Mouse (Mus musculus) forebrain, embryonic 16.5 days (tissue): ENCODE data around the gene Fes. TPM values are rescaled to one million over a fixed set of nuclear protein-coding genes. Genes with fewer than 3 reads are reported as not detected.

ENCODE experiments used
- ATAC-seq: fragments of 200-750 bp; cut with Nextera tagmentation; 2 replicates; pipeline ENCODE4 v1.8.0; 2017; ENCODE audit warnings: mild to moderate bottlenecking, moderate library complexity
- H3K27ac ChIP-seq: fragments of 300-500 bp; sonication (generic); 2 replicates; pipeline ENCODE4 v1.5.1; 2014; ENCODE audit warnings: low read length, control low read depth
- H3K27me3 ChIP-seq: fragments of 300-500 bp; sonication (generic); replicated peaks from 2 replicates; pipeline ENCODE4 v1.6.1; 2014; ENCODE audit warnings: low read length; ENCODE audit not compliant: control insufficient read depth, insufficient read depth
- H3K36me3 ChIP-seq: fragments of 300-500 bp; sonication (generic); 2 replicates; pipeline ENCODE4 v1.6.1; 2014; ENCODE audit not compliant: control insufficient read depth, insufficient read depth
- H3K4me1 ChIP-seq: fragments of 300-500 bp; sonication (generic); replicated peaks from 2 replicates; pipeline ENCODE4 v1.6.1; 2014; ENCODE audit warnings: low read length; ENCODE audit not compliant: control insufficient read depth, insufficient read depth
- H3K4me2 ChIP-seq: fragments of 300-500 bp; sonication (generic); 2 replicates; pipeline ENCODE4 v1.6.1; 2014; ENCODE audit warnings: mild to moderate bottlenecking, low read length, control low read depth
- H3K4me3 ChIP-seq: fragments of 300-500 bp; sonication (generic); replicated peaks from 2 replicates; pipeline ENCODE4 v1.5.1; 2014; ENCODE audit warnings: mild to moderate bottlenecking, low read length, control low read depth
- H3K9ac ChIP-seq: fragments of 300-500 bp; sonication (generic); replicated peaks from 2 replicates; pipeline ENCODE4 v1.6.1; 2014; ENCODE audit warnings: low read depth, low read length, control low read depth
- H3K9me3 ChIP-seq: fragments of 300-500 bp; sonication (generic); 2 replicates; pipeline ENCODE4 v1.6.1; 2016; ENCODE audit warnings: low read length; ENCODE audit not compliant: control insufficient read depth
- WGBS: fragments of 180-500 bp; shearing (Covaris S2); extraction: QIAGEN DNeasy Blood & Tissue Kit; methylation state at CpG from one replicate; pipeline ENCODE4 v1.1.7; 2014; 5-methylcytosine and 5-hydroxymethylcytosine counted together
- polyA plus RNA-seq: library from polyadenylated mRNA; unstranded; fragments of >200 nt; fragmentation: Nextera tagmentation; extraction: Ambion mirVana; gene quantifications from 2 replicates; pipeline ENCODE4 v1.2.1, GENCODE M21; 2015

Fes gene
- polyA plus RNA-seq, 1 experiment from 2014 or later = 2.8 TPM

DNA sequence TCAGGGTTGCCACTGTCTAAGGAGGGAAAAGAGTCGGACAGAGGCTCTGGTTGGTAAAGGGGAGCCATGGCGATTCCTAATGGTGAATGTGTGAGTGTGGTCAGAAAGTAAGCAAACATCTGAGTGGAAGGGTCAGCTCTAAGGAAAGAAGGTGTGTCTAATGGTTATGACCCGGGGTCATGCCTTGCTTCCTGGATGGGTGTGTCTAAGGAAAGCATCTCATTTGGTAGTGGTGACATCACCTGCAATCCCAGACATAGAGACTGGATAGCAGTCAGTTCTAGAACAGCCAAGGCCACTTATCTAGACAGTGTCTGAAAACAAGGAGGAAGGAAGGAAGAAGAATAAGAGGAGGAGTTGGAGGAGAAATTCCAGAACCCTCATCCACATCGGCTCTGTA lies 52.9 kb downstream of the Fes start:
- H3K4me3 ChIP-seq = no peak overlapping the region
- no peak for ATAC-seq
- H3K9ac ChIP-seq = no peak overlapping the region
- H3K27me3 ChIP-seq = no peaks in the 10 kb centered on the region
- H3K4me1 ChIP-seq = peaks cover 21% of the 10 kb centered on the region
- H3K27ac ChIP-seq = no peak overlapping the region
- H3K9me3 ChIP-seq = no peaks in the 10 kb centered on the region
- peaks cover 52% of the 10 kb centered on the region for H3K36me3 ChIP-seq
- 94% methylated on average over 4 of the region's 4 CpGs for WGBS
- H3K4me2 ChIP-seq = no peak overlapping the region

- H3K4me2 ChIP-seq = no peak overlapping the region
- 95% methylated on average over 19 of the region's 19 CpGs for WGBS
These were observed 56.3 kb downstream of the Fes start for GRCm38 (mm10) chr7:80331433-80331832.

GRCm38 (mm10) chr7:80330278-80330677 lies 57.5 kb downstream of the Fes start:
- no peak overlapping the region for H3K9ac ChIP-seq
- H3K9me3 ChIP-seq = no peaks in the 10 kb centered on the region
- no peak overlapping the region for H3K4me3 ChIP-seq
- no peaks in the 10 kb centered on the region for H3K4me1 ChIP-seq
- 91% methylated on average over 8 of the region's 8 CpGs for WGBS
- no peak for ATAC-seq
- H3K36me3 ChIP-seq = peaks cover 70% of the 10 kb centered on the region
- no peak overlapping the region for H3K27ac ChIP-seq
- no peaks in the 10 kb centered on the region for H3K27me3 ChIP-seq
- H3K4me2 ChIP-seq = no peak overlapping the region

More at GRCm38 (mm10) chr7:80331433-80331832, 56.3 kb downstream of the Fes start:
- no peak overlapping the region for H3K27ac ChIP-seq
- no peaks in the 10 kb centered on the region for H3K27me3 ChIP-seq
- no peak overlapping the region for H3K9ac ChIP-seq
- no peaks in the 10 kb centered on the region for H3K9me3 ChIP-seq
- H3K4me1 ChIP-seq = no peaks in the 10 kb centered on the region
- H3K4me3 ChIP-seq = no peak overlapping the region
- peaks cover 67% of the 10 kb centered on the region for H3K36me3 ChIP-seq
- no peak for ATAC-seq

Other genes starting within 250 kb of the Fes start
- 20.6 and 26.6 TPM in 2 replicates for gene Sema4b, start 201.1 kb downstream of the Fes start, polyA plus RNA-seq
- gene Cib1, start 155.1 kb downstream of the Fes start, polyA plus RNA-seq = 26.5 and 26.7 TPM in 2 replicates
- 3.4 and 3.9 TPM in 2 replicates for gene Gdpgp1, start 155.1 kb downstream of the Fes start, polyA plus RNA-seq
- 1.0 and 1.2 TPM in 2 replicates for gene Ttll13, start 141.6 kb downstream of the Fes start, polyA plus RNA-seq
- gene Ngrn, start 126.7 kb downstream of the Fes start, polyA plus RNA-seq = 66.9 and 67.9 TPM in 2 replicates
- gene Vps33b, start 118.3 kb downstream of the Fes start, polyA plus RNA-seq = 17.9 and 27.0 TPM in 2 replicates
- gene Prc1, start 93.5 kb downstream of the Fes start, polyA plus RNA-seq = 72.9 and 90.4 TPM in 2 replicates
- gene Rccd1, start 63.5 kb downstream of the Fes start, polyA plus RNA-seq = 8.7 and 17.2 TPM in 2 replicates
- 47.7 and 56.3 TPM in 2 replicates for gene Unc45a, start 46.9 kb downstream of the Fes start, polyA plus RNA-seq
- 22.5 and 23.8 TPM in 2 replicates for gene Hddc3, start 44.8 kb downstream of the Fes start, polyA plus RNA-seq
- 19.9 and 24.0 TPM in 2 replicates for gene Man2a2, start 16.6 kb downstream of the Fes start, polyA plus RNA-seq
- 4.4 TPM in 2 replicates for gene Furin, start 17.5 kb upstream of the Fes start, polyA plus RNA-seq
- gene Blm, start 147.2 kb upstream of the Fes start, polyA plus RNA-seq = 13.5 and 14.8 TPM in 2 replicates